Comparison of ENCODE assay signal across 8 mouse cellular contexts in genomic region chr10:125390011-125390410, GRCm38 (mm10). TPM values are rescaled to one million over a fixed set of nuclear protein-coding genes. Genes with fewer than 3 reads are reported as not detected.
DNase-seq lines count a peak whose midpoint lies in the region; TF ChIP-seq lines count a peak whose summit lies in the region.

No protein-coding gene starts in this region.

- intact Hi-C loops in gastrocnemius, adult 2 months (cut with DNase I): no loop called here

- H3K27me3 ChIP-seq in hindbrain, embryonic 10.5 days (ENCODE audit: insufficient read depth, poor library complexity, severe bottlenecking): peaks cover 16% of the 10 kb centered on the region

- H3K4me1 ChIP-seq in hindbrain, embryonic 10.5 days (replicated peaks): peaks cover 19% of the 10 kb centered on the region

- no peak for TF ChIP-seq CTCF in gastrocnemius, adult 2 months (IDR thresholded peaks at IDR 0.05)

- no peaks in the 10 kb centered on the region for H3K36me3 ChIP-seq in hindbrain, embryonic 10.5 days
- H3K36me3 ChIP-seq in macrophage (ENCODE audit: inconsistent target): no peaks in the 10 kb centered on the region

- H3K9me3 ChIP-seq in hindbrain, embryonic 10.5 days: no peaks in the 10 kb centered on the region

- no peak for DNase-seq in gastrocnemius, adult 2 months
- no peak for DNase-seq in gastrocnemius, adult 8-10 months (ENCODE audit: low spot score in 2 of 2)
- DNase-seq in B cell, adult 2 months: peak; percentile 21 to 35
- no peak for DNase-seq in hindbrain, embryonic 10.5 days (ENCODE audit: low spot score)
- DNase-seq in ovary, postnatal 10 days (ENCODE audit: low spot score): no peak
- no peak for DNase-seq in layer of hippocampus, postnatal 14 days (ENCODE audit: low spot score in 2 of 2)
- no peak for DNase-seq in thymus, postnatal 4 days

- H3K27ac ChIP-seq in gastrocnemius, adult 2 months: peak overlapping the region; percentile 66; the same call in 1 of the 2 replicates
- no peak overlapping the region for H3K27ac ChIP-seq in hindbrain, embryonic 10.5 days
- peak overlapping the region; percentile 96 for H3K27ac ChIP-seq in macrophage

- no peaks in the 10 kb centered on the region for H3K79me2 ChIP-seq in macrophage (ENCODE audit: inconsistent target)

- 89% methylated on average over 6 of the region's 6 CpGs for WGBS in hindbrain, embryonic 10.5 days
- 8% methylated on average over 6 of the region's 6 CpGs for WGBS in macrophage (ENCODE audit: missing documents)

- H3K4me3 ChIP-seq in gastrocnemius, adult 2 months: peak overlapping the region; percentile 79
- peak overlapping the region; percentile 74; the same call in 1 of the 2 replicates for H3K4me3 ChIP-seq in hindbrain, embryonic 10.5 days
- peak overlapping the region; percentile 50 for H3K4me3 ChIP-seq in macrophage (ENCODE audit: inconsistent target)

RNA-seq across cellular contexts. Expression of gene Slc16a7, which starts 0.7 kb away (rescaled TPM):
- 1 to 10 TPM; 2.2 to 3.2 TPM for total RNA-seq in gastrocnemius, adult 2 months (2021)
- total RNA-seq in gastrocnemius, adult 8-10 months (2022): 1 to 10 TPM; 1.0 to 3.2 (median 1.7) TPM
- 1.9 and 3.0 TPM in 2 replicates for polyA plus RNA-seq in hindbrain, embryonic 10.5 days (2016; fragmentation: Nextera tagmentation; extraction: Ambion mirVana)
- total RNA-seq in macrophage (2018; cell fraction: chromatin; rRNA removed): 10 to 100 TPM in 23 of 26 experiments, 1 to 10 TPM in 2, under 1 TPM in 1; 0.92 to 84.8 (median 50.0) TPM
- 10 to 100 TPM; 43.0 to 90.7 (median 60.7) TPM for total RNA-seq in macrophage (2018; cell fraction: cytosol; rRNA removed)
- total RNA-seq in macrophage (2018; cell fraction: nucleus; rRNA removed): 100 to 1,000 TPM in 2 of 26 experiments, 10 to 100 TPM in 24; 19.7 to 109 (median 65.0) TPM
- 31.6 to 50.3 TPM (median 42.6 TPM) in 3 replicates for polyA plus RNA-seq in macrophage (2018)
- total RNA-seq in layer of hippocampus, postnatal 14 days (2021): 10 to 100 TPM; 57.3 to 64.4 TPM

Comparison
In these comparisons a context has a peak if more than half of its experiments do, and no peak if none do; other contexts are left out.
1. DNase-seq: peak in B cell, adult 2 months (2 of 2); none in gastrocnemius, adult 2 months (single experiment), gastrocnemius, adult 8-10 months (0 of 2), hindbrain, embryonic 10.5 days (single experiment), ovary, postnatal 10 days (single experiment), layer of hippocampus, postnatal 14 days (0 of 2) and thymus, postnatal 4 days (single experiment).
2. RNA of gene Slc16a7, which starts 0.7 kb away (total RNA-seq): 57.3 to 64.4 TPM in layer of hippocampus, postnatal 14 days; 2.2 to 3.2 TPM in gastrocnemius, adult 2 months and 1.0 to 3.2 TPM in gastrocnemius, adult 8-10 months; every median in the first group is over 10 times any median in the second.
3. Peak in every context shown above with its lines, with median percentiles within 50 percentile points of each other: H3K4me3 ChIP-seq.